Mouse (Mus musculus) right cerebral cortex, adult 18-20 months (tissue): ENCODE data around the gene Nsmce4a.

Experiments
- DNase-seq: peaks from one replicate; pipeline ENCODE4 v3.0.0; 2022; ENCODE audit warnings: mixed read lengths

Gene Nsmce4a

GRCm38 (mm10) chr7:130577388-130578003 is 4.6 kb upstream of the Nsmce4a start, which contains the start of gene Tacc2:
Tacc2 (plus strand) TSS chr7:130577438.
- DNase-seq = no peak

- peak; percentile 25 for DNase-seq
Observed at GRCm38 (mm10) chr7:130576981-130577380, 4.1 kb upstream of the Nsmce4a start.

- no peak for DNase-seq
Observed at GRCm38 (mm10) chr7:130574211-130574991, 1.5 kb upstream of the Nsmce4a start.

GRCm38 (mm10) chr7:130573746-130574145 is 828 bp upstream of the Nsmce4a start:
- DNase-seq = no peak

GRCm38 (mm10) chr7:130570472-130570871 is 2.4 kb downstream of the Nsmce4a start:
- DNase-seq = no peak

GRCm38 (mm10) chr7:130568783-130569436 is 4.0 kb downstream of the Nsmce4a start:
- DNase-seq = no peak

- no peak for DNase-seq
Observed at GRCm38 (mm10) chr7:130564596-130564995, 8.3 kb downstream of the Nsmce4a start.

GRCm38 (mm10) chr7:130563880-130564279 is 9.0 kb downstream of the Nsmce4a start:
- DNase-seq = no peak

GRCm38 (mm10) chr7:130563276-130563675 is 9.6 kb downstream of the Nsmce4a start:
- no peak for DNase-seq

GRCm38 (mm10) chr7:130560933-130561332 is 12.0 kb downstream of the Nsmce4a start:
- no peak for DNase-seq

GRCm38 (mm10) chr7:130558592-130558991 is 14.3 kb downstream of the Nsmce4a start:
- no peak for DNase-seq

GRCm38 (mm10) chr7:130555597-130555996 is 17.3 kb downstream of the Nsmce4a start:
- no peak for DNase-seq

- DNase-seq = no peak
Observed at GRCm38 (mm10) chr7:130553321-130553720, 19.6 kb downstream of the Nsmce4a start.

- DNase-seq = no peak
Observed at GRCm38 (mm10) chr7:130552780-130553179, 20.1 kb downstream of the Nsmce4a start.

GRCm38 (mm10) chr7:130547635-130548175 is 25.2 kb downstream of the Nsmce4a start:
- no peak for DNase-seq

- DNase-seq = peak; percentile 93
Observed at GRCm38 (mm10) chr7:130546791-130547484, 26.0 kb downstream of the Nsmce4a start.

- DNase-seq = no peak
Observed at GRCm38 (mm10) chr7:130546421-130546790, 26.5 kb downstream of the Nsmce4a start.

- no peak for DNase-seq
Observed at GRCm38 (mm10) chr7:130545893-130546292, 27.0 kb downstream of the Nsmce4a start.

- DNase-seq = no peak
Observed at GRCm38 (mm10) chr7:130545401-130545800, 27.5 kb downstream of the Nsmce4a start.

GRCm38 (mm10) chr7:130543181-130543580 is 29.7 kb downstream of the Nsmce4a start:
- no peak for DNase-seq

GRCm38 (mm10) chr7:130540176-130540575 is 32.7 kb downstream of the Nsmce4a start:
- DNase-seq = no peak

- no peak for DNase-seq
Observed at GRCm38 (mm10) chr7:130537068-130537467, 35.9 kb downstream of the Nsmce4a start.

GRCm38 (mm10) chr7:130535174-130535573 is 37.7 kb downstream of the Nsmce4a start:
- DNase-seq = no peak
